Mouse (Mus musculus) left cerebral cortex, adult 18-20 months (tissue): ENCODE results near the gene Tenm4. TPM values are rescaled to one million over a fixed set of nuclear protein-coding genes. Genes with fewer than 3 reads are reported as not detected.

ENCODE experiments used
- DNase-seq, 2 experiments: peaks; one replicate each; pipeline ENCODE4 v3.0.0; 2021 to 2022; ENCODE audit warnings: low spot score in 2 of 2, mixed read lengths in 1 of 2
- total RNA-seq, 2 experiments: library from RNA; stranded (reverse); gene quantifications; 2 replicates each; pipeline ENCODE4 v1.2.3; 2021

Tenm4 gene
- total RNA-seq, 2 experiments from 2014 or later = 126 to 135 TPM

DNA sequence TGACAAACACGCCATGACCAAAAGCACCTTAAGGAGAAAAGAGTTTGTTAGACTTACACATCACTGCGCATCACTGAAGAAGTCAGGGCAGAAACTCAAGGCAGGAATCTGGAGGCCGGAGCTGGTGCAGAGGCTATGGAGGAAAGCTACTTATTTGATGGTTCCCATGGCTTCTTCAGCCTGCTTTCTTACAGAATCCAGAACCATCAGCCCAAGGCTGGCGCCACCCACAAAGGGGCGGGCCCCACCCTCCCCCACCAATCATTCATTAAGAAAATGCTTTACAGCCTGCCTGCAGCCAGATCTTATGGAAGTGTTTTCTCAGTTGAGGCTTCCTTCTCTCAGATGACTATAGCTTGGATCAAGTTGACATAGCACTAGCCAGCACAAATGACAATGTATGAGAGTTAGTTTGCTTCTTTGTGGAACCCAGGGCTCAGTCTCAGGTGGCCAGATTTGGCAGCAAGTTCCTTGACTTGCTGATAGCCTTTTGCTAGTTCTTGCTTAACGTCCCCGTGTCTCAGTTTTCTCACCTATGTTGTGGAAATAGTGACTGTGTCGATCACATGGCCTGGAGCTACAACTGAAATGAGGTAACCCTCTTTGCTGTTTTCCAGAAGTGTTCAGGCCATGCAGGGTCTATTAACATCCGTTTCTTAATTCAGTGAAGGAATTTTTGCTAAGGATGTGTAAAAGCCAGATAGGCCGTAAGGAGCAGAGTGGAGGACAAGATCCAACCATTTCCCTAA lies 32.9 kb downstream of the Tenm4 start:
- no peak for DNase-seq

DNA sequence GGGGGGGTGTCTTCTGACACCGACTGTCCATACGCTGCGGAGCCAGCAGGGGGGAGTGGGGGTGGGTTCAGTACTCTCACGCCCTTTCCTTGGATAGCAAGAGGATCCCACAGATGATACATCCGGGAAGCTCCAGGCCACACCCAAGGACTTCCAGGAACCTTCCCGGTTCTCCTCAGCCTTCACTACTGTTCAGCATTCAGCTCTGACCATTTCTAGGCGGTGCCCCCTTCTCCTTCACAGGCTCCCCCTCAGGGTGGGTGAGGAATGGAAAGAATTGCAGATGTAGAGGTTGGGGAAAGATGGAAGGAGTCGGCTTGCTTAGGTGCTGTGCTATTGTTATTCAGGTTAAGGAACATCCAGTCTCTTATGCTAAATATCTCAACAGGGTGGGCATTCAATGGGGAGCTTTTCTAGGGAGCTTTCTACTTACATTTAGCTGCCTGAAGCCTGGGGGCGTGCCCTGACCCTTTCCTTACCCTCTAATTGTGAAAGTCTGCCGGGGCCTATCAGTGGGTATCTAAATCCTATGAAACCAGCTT lies 33.8 kb downstream of the Tenm4 start:
- no peak for DNase-seq

DNA sequence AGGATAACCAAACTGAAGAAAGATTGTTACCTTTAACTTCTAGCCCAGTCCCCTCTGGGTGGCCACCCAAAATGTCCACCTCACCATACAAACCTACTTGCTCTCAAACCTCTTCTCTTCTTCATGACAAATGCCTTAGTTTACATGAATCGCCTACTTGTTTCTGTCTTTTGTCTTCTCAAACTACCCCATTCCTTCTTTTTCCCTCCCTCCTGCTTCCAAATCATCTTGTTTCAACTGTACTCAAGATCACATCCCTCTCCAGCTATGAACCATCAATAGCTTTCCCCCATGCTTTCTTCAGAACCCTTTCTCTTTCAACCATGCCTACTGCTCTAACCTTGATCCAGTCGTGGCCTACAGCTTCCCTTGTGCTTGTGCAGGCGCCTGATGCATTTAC lies 36.0 kb downstream of the Tenm4 start:
- no peak for DNase-seq

DNA sequence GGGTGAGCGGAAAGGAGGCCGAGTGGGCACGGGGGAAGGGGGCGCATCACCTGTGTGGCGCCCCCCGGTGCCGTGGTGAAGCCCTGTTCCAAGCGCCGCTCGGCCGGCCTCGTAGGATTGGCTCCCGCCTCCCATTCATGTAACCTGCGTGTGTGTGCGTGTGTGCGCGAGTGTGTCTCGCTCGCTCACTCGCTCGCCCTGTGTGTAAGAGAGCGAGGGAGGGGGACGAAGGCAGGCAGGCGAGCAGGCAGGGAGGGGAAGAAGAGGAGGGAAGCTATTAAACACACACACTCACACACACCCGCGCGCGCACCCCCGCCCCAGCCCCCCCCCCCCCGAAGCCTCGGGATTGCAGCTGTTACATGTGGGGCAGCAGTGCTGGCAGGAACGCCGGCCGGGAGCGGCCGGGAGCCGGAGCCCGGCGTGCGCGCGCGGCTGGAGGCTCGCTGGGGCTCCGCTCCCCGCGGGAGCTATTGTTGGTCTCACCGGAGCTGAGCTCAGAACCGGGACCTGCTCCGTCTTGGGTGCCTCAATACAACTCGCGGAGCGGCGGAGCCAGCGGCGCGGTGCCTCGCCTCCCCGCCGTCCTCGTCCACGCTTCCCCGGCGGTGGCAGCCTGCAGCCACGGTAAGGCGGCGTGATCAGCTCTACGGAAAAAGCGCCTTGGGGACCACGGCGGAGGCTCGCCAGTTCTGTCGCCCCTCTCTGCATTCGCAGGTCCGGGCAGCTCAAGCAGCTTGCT lies 38.9 kb downstream of the Tenm4 start:
- peak; percentile 50 to 71 for DNase-seq

DNA sequence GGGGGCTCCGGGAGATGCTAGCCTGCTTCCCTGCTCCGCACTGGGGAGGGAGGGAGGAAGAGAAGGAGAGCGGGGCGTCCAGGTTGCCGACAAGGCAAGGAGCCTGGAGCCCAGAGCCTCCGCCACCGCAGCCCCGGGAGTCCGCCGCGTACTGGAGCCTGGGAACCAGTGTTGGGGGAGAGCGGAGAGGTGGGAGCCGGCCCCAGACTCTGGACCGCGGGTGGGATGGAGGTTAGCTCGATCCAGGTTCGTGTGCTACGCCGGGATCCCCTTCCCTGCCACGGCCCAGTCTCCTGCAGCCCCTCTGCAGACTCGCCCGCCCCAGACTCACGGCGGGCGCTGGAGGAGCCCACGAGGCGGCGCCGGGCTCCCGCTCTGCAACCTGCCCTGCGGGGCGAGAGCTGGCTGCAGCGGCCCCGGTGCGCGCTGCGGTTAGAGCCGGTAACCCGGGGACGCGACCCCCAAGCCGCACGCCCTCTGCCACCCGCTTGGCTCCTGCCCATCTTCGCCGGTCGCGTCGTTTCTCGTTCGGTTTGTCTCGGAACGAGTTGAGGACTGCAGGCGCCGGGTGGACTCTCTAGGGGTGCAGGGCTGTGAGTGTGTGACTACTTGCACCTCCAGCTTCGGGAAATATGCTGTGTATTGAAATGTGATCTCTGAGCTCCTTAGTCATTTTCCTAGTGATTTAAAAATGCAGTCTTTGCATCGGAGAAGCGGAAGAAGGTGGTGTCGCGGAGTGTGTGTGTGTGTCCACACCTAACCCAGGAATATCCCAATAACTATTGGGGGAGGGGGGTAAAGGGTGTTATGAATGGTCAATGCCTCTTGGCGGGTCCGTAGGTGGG lies 39.7 kb downstream of the Tenm4 start:
- peak; percentile 50 to 64 for DNase-seq

DNA sequence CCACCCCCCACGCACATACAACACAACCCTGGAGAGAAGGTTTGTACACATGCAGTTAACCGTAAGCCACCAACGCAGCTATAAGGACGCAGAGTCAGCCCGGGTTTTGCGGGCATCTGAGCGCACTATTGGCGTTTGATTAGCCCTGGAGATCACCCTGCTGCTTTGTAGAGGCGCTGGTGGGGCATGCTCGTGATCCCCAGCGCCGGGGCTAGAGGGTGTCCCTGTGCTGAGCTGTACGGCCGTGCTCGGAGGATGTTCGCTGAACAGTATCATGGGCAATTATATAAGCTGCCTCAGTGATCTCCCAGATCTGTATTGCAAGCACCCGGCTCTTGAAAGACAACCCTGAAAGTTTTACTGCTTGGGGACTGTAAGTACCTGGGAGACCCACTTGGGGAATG lies 40.6 kb downstream of the Tenm4 start:
- DNase-seq = peak; percentile 36 to 57

DNA sequence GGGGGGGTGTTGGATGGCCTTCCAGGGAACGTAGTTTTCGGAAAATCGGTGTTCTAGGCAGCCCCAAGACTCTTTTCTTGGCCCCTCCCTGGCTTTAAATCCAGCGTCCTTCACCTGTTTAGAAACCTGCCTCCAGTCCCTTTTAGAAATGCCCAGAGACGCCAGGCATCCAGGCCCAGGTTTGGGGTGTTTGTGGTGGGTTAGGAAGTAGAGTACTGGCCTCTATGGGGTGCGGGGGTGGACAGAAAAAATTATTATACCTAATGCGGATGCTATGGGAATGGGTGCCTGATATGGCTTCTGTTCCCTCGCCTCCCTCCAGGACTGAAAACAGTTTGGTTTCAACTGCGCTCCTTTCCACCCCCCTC lies 41.2 kb downstream of the Tenm4 start:
- DNase-seq = peak in 1 of 2 experiments; percentile 39

DNA sequence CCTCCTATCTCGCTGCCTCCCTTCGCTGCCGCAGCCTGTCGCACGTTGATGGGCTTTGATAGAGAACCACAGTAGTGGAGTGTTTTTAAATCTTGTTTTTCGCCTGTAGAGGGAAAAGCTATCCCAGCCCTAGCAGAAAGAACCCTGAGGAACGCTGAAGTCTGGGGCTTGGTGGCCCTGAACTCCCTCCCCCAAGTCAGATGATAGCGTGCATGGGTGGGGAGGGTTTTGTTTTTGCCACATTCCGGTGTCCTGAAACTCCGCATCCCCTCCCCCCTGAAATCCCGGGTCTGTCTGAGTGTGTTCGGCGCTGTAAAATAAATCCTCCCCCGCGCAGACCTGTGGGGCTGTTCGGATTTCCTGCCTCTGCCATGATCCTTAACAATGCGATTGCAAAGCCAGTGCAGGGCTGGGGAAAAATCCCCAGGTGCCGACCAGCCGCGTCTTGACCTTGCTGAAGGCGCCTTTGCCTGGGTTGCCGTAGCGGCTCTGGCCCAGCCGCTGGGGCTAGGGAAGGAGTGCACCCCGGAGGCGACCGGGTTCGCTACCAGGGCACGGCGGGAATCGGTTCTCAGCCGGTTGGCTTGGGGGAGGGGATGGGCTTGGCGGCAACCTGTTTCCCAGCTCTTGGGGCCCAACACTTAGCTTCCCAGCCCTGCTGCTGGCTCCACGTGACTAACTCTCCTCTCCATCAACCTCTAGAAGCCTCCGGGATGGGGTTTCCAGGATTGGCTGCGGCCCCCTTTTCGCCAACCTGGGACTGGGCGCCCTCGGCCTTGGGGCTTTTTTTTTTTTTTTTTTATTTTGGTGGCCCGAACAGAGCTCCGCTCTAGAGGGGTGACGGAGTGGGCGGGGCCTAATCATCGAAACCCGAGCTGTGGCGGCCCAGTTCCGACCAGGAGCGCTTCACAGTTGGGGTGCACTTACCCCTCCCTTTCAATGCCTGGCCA lies 41.8 kb downstream of the Tenm4 start:
- DNase-seq = peak; percentile 46 to 60

DNA sequence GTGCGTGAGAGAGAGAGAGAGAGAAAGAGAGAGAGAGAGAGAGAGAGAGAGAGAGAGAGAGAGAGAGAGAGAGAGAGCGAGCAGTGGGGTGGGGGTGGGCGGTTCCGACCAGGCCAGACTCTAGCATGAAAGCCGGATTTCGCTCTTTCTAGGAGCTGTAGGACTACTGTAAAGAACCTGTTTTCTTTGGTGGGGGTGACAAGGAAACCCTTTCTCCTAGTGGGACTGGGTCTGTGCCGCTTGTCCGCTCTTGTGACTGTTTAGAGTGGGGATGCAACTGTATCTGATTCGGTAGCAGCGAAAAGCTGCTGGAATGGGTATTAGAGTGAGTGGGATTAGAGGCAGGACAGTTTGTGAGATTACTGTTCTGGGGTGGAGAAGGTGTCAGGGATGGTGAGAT lies 42.7 kb downstream of the Tenm4 start:
- DNase-seq = no peak

DNA sequence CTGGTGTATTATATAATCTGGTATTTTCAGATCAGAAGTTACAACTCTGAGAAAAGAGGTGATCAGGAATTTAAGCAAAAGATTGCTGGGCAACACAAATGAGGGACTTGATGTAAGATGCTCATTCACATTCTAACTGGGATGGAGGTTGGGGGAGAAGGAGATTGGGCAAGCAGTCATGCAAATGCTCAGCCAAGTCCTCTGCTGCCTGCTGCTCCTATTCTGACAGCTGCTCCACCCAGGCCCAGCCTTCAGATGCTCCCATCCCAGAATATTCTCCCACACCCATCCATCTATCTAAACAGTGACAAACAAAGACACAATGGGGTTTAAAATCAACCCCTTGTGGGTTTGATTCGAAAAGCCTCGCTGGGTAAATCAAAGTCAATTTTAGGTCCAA lies 43.8 kb downstream of the Tenm4 start:
- no peak for DNase-seq

DNA sequence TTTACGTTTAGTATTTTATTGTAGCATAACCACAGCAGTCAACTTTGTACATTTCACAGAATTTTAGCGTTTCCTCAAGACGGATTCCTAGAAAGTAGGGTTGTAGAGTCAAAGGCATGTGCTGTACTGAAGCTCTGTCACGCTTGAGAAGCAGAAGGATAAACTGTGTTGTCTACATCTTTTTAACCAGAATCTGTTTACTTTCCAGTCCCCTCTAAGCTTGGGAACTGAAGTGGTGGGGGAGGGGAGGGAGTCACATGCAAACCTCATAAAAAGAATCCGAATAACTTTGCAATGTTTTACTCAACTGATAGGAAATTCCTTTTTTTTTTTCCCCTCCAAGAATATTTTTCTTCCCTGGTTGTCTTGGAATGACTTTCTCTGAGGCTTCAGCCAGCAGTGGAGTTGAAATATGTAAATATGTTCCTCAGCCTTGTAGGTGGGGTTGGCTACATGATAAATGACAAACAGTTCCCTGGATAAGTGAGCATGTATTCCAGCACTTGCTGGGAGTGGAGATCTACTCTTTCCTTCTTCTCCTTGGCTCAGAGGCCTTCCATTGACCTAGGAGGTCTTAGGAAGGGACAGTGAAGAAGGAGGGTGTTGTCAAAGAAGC lies 45.0 kb downstream of the Tenm4 start:
- DNase-seq = no peak

DNA sequence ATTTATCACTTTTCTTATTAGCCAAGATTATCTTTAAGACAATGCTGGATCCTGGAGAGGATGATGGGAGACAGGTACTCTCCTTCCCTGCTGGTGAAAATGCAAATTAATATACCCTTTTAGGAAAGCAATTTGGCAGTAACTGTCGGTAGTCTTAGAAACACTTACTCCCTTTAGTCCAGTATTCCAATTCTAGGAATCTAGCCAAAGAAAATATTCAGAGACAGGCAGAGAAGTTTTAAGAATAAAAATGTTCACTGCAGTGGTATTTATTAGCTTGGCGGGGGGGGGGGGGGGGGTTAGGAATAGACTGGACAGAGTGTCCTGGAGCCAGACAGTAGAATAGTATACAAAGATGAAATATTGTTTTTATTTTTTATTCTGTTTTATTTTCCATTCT lies 48.3 kb downstream of the Tenm4 start:
- no peak for DNase-seq

DNA sequence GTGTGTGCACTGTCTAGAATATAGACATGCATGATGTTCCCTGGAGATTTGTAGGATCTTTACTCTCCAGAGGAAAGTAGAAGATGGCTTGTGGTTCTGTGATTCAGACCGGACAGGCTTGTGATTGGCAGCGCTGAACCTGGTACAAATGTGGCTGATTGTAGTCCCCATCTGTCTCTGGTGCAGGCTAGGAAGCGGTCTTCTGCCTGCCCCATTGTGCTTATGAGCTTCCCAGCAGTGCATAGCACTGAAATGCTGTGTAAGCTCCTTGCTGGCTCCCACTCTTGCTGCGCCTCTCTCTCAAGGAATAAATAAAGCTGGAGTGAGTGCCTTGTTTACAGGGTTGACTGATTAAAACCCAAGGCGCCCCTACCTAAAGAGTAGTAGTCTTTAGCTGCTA lies 49.6 kb downstream of the Tenm4 start:
- DNase-seq = no peak

DNA sequence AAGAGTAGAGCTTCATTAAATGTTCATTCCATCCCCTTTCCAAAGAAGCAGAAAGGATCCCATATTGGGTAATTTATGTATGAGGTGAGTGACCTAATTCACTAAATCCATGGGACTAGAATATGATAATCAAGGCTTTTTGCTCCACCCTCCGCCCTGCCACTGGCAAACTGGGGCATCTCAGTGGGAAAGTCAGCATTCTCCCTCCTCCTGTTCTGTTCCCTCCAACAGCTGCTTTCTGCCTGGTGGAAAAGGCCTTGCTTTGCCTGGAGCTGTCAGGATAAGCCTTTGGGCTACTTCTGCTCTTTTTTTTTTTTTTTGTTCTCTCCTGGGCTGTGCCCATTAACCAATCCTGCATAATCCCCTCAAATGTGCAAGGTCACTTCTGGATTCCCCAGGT lies 51.5 kb downstream of the Tenm4 start:
- DNase-seq = no peak

DNA sequence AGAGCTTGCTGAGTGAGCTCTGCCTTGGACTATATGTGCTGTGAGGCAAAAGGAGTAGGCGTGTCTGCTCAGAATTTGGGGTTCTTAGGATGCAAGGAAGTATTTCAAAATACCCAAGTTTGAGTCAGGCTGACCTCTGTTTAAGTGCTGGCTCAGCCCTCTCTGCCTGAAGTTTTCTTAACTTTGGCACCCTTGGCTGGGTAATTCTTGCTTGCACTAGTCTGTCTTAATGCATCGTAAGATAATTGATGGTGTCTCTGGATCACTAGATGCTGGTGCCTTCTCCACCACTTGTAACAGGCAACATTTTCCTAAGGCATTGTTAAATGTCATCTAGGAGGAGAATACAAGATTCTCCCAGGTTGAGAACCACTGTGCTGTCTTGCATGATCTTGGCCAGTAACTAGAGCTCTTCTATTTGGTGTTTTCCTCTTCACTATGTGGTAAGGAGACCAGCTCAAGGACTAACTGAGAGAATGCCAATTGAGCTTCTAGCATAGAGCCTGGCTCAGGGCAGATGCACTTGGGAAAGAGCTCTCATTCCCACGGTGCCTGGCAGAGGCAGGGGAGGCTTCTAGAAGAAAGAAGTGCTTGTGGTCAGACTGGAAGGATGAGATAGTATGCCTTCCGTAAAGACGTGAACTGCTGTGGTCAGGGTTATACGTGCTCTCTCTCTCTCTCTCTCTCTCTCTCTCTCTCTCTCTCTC lies 57.7 kb downstream of the Tenm4 start:
- no peak for DNase-seq

DNA sequence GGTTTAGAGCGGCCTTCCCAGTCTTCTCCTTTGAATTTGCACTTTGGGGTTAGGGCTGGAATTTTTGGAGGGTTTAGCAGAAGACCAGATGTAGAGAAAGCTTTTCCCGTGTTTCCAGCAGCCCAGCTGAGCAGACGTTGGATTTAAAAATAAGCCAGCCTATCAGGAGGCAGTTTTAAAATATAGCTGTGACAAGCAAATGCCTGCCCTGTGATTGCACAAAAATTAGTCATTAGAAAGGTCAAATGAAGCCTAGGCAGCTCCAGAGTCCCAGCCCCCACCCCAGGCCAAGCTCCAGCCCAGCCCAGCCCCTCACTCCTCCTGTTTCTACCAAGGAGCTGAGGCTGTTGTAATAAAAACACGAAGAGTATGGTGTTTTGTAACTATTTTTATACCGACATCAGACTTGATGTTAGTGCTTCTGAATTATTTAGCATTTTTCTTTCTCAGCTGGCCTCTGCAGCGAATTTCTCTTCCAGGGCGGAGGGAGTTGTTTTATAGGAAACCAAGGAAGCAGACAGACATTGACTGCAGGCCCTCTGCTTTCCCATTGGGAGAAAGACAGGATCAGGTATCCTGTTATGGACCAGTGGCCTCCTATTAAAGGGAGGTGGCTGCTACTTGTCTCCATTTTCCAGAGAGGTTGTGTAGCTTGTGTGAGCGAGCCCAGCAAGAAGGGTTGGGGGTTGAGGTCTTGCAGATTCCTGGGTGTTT lies 59.1 kb downstream of the Tenm4 start:
- no peak for DNase-seq

DNA sequence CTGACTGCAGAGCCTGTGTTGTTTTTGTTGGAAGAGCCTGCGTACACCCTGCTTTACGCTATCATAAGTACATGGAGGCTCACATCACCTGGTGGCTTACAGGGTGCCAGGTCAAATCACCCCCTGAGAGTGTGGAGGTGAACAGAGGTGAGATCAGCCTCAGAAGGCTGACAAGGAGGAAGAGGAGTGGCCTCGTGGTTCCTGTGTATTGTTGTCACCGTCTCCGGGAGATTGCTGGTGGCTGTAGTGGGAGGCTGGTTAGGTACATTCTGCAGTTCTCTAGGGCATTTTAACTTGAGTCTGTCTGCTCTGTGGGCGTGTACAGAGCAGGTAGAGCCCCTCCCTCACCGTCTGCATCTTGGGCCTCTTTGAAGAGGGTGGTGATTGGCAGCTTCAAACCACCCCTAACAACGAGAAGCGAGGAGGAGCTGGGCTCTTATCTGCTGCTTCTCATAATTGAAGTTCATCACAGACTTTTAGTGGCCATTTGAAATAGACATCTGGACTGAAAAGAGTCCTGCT lies 59.7 kb downstream of the Tenm4 start:
- DNase-seq = no peak

DNA sequence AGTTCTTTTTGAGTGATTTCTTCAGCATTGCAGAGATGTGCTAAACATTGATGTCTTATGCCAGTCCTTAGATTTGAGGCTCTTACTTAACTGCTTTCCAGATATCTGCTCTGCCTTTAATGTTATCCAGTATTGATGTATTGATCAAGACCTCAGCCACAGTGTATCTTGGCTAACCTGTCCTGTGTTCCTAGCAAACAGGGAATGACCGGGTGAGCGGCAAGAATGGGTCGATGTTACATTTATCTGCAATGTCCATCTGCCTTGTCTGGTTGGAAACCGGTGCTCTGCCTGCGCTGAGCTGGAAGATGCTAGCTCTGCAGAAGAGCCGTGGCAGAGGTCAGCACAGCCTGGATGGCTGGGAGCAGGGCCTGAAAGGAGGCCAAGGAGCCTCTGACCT lies 64.8 kb downstream of the Tenm4 start:
- DNase-seq = no peak

DNA sequence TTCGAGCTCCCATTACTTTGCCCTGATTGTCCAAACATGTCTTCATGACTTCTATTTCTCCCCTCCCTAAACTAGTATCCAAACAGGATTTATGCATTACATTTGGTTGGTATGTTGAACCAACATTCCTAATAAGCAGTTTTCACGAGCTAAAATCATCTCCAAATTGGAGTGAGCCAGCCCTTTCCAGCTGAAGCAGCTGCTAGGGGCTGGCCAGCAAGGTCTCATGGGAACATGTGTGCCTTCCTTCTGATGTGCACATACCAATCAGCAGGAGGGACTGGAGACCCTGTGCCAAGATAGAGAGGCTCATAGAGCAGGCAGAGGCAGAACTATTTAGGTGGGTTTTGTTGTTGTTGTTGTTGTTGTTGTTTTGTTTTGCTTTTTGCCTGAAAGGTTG lies 69.6 kb downstream of the Tenm4 start:
- DNase-seq = no peak
